Mouse (Mus musculus) kidney, postnatal 0 days (tissue): Measurements from ENCODE around the gene Enam. TPM values are rescaled to one million over a fixed set of nuclear protein-coding genes. Genes with fewer than 3 reads are reported as not detected.

Experiments
- ATAC-seq: fragments of 200-750 bp; cut with Nextera tagmentation; replicated peaks from 2 replicates; pipeline ENCODE4 v1.8.0; 2017; ENCODE audit warnings: low read depth, moderate number of reproducible peaks, moderate TSS enrichment, moderate library complexity; ENCODE audit not compliant: low FRiP score
- DNase-seq: peaks from one replicate; pipeline ENCODE4 v3.0.0-alpha.2; 2016; ENCODE audit warnings: low spot score
- H3K27ac ChIP-seq: fragments of 300-500 bp; sonication (generic); 2 replicates; pipeline ENCODE4 v1.5.1; 2014; ENCODE audit warnings: mild to moderate bottlenecking
- H3K27me3 ChIP-seq: fragments of 300-500 bp; sonication (generic); 2 replicates; pipeline ENCODE4 v1.6.1; 2014; ENCODE audit warnings: low read length, mixed read lengths; ENCODE audit not compliant: insufficient read depth
- H3K36me3 ChIP-seq: fragments of 300-500 bp; sonication (generic); 2 replicates; pipeline ENCODE4 v1.6.1; 2014; ENCODE audit warnings: low read length, mixed read lengths; ENCODE audit not compliant: insufficient read depth
- H3K4me1 ChIP-seq: fragments of 300-500 bp; sonication (generic); replicated peaks from 2 replicates; pipeline ENCODE4 v1.6.1; 2014; ENCODE audit warnings: antibody characterized with exemption, low read length, mixed read lengths; ENCODE audit not compliant: insufficient read depth
- H3K4me2 ChIP-seq: fragments of 300-500 bp; sonication (generic); 2 replicates; pipeline ENCODE4 v1.6.1; 2014; ENCODE audit warnings: mild to moderate bottlenecking, low read length, moderate library complexity, mixed read lengths
- H3K4me3 ChIP-seq: fragments of 300-500 bp; sonication (generic); replicated peaks from 2 replicates; pipeline ENCODE4 v1.5.1; 2014; ENCODE audit warnings: low read depth, low read length
- H3K9ac ChIP-seq: fragments of 300-500 bp; sonication (generic); 2 replicates; pipeline ENCODE4 v1.6.1; 2014; ENCODE audit warnings: low read depth, low read length
- H3K9me3 ChIP-seq: fragments of 300-500 bp; sonication (generic); replicated peaks from 2 replicates; pipeline ENCODE4 v1.6.1; 2016; ENCODE audit warnings: low read length, inconsistent platforms, mixed read lengths
- CTCF ChIP-seq: IDR thresholded peaks from 2 replicates; pipeline ENCODE4 v1.5.1; 2016; ENCODE audit warnings: antibody characterized with exemption, low read depth, mild to moderate bottlenecking, moderate library complexity
- WGBS: fragments of 180-500 bp; shearing (Covaris S2); extraction: QIAGEN DNeasy Blood & Tissue Kit; methylation state at CpG from one replicate; pipeline ENCODE4 v1.1.7; 2014; 5-methylcytosine and 5-hydroxymethylcytosine counted together
- polyA plus RNA-seq: library from polyadenylated mRNA; unstranded; fragments of >200 nt; fragmentation: Nextera tagmentation; extraction: Ambion mirVana; gene quantifications from 2 replicates; pipeline ENCODE4 v1.2.1, GENCODE M21; 2015

Gene Enam
- polyA plus RNA-seq, 1 experiment from 2014 or later: not detected

DNA sequence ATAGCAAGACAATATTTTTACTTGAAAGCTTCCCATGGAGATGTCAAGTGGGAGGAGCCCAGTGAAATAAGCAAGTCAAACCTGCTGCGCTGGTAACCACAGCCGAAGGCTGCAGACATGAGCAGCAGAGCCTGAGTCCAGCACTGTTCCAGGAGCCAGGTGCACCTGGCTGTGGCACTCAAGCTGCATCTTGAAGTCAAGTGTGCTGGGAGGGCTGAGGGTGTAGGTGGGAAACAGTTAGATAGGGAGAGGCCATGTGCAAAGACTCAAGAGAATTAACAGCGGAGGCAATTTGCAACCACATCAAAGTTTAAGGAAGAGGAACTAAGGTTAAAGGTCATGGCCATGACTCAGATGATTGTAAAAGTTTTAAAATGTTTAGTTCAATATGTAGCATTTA is 12.0 kb downstream of the Enam start:
- TF ChIP-seq CTCF: no peak

DNA sequence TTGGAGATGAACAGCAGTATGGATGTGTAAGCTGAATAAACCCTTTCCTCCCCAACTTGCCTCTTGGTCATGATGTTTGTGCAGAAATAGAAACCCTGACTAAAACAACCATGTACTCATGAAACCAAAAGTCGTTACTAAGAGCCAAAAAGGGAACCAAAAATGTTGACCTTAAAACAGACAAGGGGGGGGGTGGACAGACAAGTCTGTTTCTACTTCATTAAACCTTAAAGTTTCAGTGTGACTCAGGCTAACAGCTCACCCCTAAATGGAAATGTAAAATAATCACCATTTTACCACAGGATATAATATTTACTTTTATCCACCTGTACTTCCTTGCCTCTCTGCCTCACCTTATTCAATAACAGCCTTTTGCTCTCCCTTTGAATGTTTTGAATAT is 20.8 kb downstream of the Enam start:
- Histone ChIP-seq H3K9me3 (no peaks in the 10 kb centered on the region), H3K27me3 (no peaks in the 10 kb centered on the region), H3K4me2 (no peak overlapping the region), H3K36me3 (no peaks in the 10 kb centered on the region), H3K9ac (no peak overlapping the region), H3K4me3 (no peak overlapping the region), H3K27ac (no peak overlapping the region), H3K4me1 (no peaks in the 10 kb centered on the region)
- DNase-seq (no peak), ATAC-seq (no peak)
- 44% methylated on average over 1 of the region's 1 CpGs for WGBS
- TF ChIP-seq CTCF: no peak

More for the DNA sequence above, 12.0 kb downstream of the Enam start:
- no peak overlapping the region for H3K4me2 ChIP-seq
- no peak overlapping the region for H3K9ac ChIP-seq
- no peaks in the 10 kb centered on the region for H3K4me1 ChIP-seq
- H3K9me3 ChIP-seq: no peaks in the 10 kb centered on the region
- WGBS: 80% methylated on average over 3 of the region's 3 CpGs
- no peak overlapping the region for H3K4me3 ChIP-seq
- H3K36me3 ChIP-seq: no peaks in the 10 kb centered on the region
- no peak for DNase-seq
- no peak for ATAC-seq
- no peaks in the 10 kb centered on the region for H3K27me3 ChIP-seq
- H3K27ac ChIP-seq: no peak overlapping the region

DNA sequence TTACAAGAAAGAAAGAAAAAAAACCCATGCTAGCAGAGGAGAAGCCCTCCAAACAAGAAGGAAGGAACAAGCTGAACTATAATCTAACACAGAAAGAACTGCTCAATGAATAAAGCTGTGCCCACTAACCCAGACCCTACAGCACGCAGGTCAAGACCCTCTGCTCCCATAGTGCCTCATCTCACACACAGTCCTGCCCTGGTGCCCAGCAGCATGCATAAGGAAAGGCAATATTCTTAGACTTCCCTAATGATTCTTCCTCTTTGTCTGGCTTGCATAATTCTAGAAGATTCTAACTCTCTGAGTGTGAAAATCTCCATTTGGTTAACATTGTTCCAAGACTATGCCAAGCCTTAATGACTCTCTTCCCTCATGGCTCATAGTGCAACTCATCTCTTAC is 21.2 kb downstream of the Enam start:
- H3K36me3 ChIP-seq: no peaks in the 10 kb centered on the region
- no peak overlapping the region for H3K4me2 ChIP-seq
- no peak overlapping the region for H3K4me3 ChIP-seq
- ATAC-seq: no peak
- no peaks in the 10 kb centered on the region for H3K9me3 ChIP-seq
- no peaks in the 10 kb centered on the region for H3K27me3 ChIP-seq
- WGBS: 92% methylated on average over 1 of the region's 1 CpGs
- DNase-seq: no peak
- no peaks in the 10 kb centered on the region for H3K4me1 ChIP-seq
- no peak overlapping the region for H3K27ac ChIP-seq
- no peak for TF ChIP-seq CTCF
- no peak overlapping the region for H3K9ac ChIP-seq

DNA sequence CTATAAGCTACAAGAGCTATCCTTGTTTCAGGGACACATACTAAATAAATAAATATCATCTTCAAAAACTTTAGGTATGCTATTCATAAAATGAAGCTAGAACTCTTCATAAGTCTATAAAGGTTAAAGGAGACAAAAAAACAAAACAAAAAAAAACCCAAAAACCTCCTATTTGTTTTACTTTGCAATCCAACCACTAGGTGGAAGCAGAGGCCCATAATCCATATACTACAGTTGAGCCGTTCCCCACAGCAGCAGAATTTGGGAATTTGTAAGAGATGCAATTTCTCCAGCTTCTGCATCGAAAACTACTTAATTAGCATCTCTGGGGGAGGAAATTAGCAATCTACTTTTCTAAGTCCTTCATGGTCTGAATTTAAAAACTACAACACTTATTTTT is 31.5 kb downstream of the Enam start:
- H3K9ac ChIP-seq: no peak overlapping the region
- no peaks in the 10 kb centered on the region for H3K27me3 ChIP-seq
- H3K4me1 ChIP-seq: no peaks in the 10 kb centered on the region
- H3K9me3 ChIP-seq: no peaks in the 10 kb centered on the region
- WGBS: 1% methylated on average over 2 of the region's 2 CpGs
- H3K4me2 ChIP-seq: no peak overlapping the region
- peak; percentile 84 for DNase-seq
- H3K27ac ChIP-seq: no peak overlapping the region
- H3K4me3 ChIP-seq: no peak overlapping the region
- H3K36me3 ChIP-seq: no peaks in the 10 kb centered on the region
- no peak for ATAC-seq
- TF ChIP-seq CTCF: peak; percentile 82

DNA sequence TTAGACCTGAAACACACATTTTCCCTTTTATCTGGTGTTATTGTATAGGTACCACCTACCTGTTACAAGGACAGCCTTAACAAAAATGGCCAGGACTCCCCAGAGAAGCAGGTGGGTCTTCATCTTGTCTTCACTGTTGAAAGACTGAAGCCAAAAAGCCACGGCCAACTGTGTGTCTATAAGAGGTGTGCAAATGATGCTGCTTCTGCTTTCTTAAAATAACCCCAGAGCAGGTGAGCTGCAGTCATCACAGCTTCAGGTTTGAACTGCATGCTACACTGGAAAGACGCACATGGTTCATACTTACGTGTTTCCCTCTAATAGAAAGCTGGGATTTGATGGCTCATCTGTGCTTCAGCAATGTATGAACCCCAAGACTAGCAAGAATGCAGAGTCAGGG is 39.9 kb downstream of the Enam start, which contains the start of gene Jchain:
Jchain (minus strand) TSS at position 235 of the 400 bp plus-strand sequence.
- Histone ChIP-seq H3K9ac (no peak within 1 kb of the TSS), H3K9me3 (no peaks in the 10 kb centered on the region), H3K4me2 (no peak within 1 kb of the TSS), H3K4me1 (no peaks in the 10 kb centered on the region), H3K27ac (no peak within 1 kb of the TSS), H3K36me3 (no peaks in the 10 kb centered on the region), H3K4me3 (no peak within 1 kb of the TSS), H3K27me3 (no peaks in the 10 kb centered on the region)
- no peak for DNase-seq
- ATAC-seq: no peak
- WGBS: 84% methylated on average over 3 of the region's 3 CpGs
- TF ChIP-seq CTCF: no peak

DNA sequence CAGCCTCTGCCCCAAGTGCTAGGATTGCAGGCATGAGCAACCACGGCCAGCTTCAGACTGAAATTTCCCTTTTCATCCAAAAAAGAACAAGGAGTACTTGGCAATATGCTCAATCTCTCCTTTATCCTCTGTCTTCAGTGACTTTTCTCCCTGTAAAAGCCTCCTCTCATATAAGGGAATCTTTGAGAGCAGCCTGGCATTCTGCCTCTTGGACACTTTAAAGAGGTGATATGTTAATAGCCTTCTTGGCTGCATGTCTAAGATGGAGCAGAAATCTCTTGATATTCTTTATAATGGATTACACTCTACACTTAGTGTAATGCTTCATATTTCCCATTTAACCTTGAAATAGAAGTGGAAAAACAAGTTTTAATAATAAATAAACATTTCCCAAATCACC is 43.1 kb downstream of the Enam start:
- no peak overlapping the region for H3K9ac ChIP-seq
- H3K36me3 ChIP-seq: no peaks in the 10 kb centered on the region
- 77% methylated on average over 1 of the region's 1 CpGs for WGBS
- H3K27me3 ChIP-seq: no peaks in the 10 kb centered on the region
- H3K27ac ChIP-seq: no peak overlapping the region
- no peaks in the 10 kb centered on the region for H3K4me1 ChIP-seq
- no peak for TF ChIP-seq CTCF
- no peak overlapping the region for H3K4me3 ChIP-seq
- ATAC-seq (no peak), DNase-seq (no peak)
- H3K9me3 ChIP-seq: no peaks in the 10 kb centered on the region
- no peak overlapping the region for H3K4me2 ChIP-seq

DNA sequence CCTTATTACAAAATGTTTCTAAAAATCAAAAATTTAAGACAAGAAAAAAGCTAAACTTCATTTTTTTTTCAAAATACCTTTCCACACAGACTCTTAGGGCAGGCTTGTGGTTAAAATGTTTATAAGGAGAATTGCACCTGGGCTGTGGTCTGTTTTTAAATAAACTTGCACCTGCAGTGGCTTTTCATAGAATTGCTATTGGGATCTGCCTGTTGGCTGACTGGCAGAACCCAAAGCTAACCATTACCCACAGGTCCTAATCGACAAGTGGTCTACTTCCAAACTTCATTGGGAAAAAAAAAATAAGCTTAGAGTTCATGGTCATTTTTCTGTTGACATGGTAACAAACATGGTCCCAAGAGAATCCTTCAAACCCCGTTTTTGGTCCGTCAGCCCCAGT is 46.9 kb downstream of the Enam start:
- 67% methylated on average over 3 of the region's 3 CpGs for WGBS
- no peak for TF ChIP-seq CTCF
- DNase-seq: no peak
- H3K4me2 ChIP-seq: no peak overlapping the region
- ATAC-seq: no peak
- no peaks in the 10 kb centered on the region for H3K9me3 ChIP-seq
- H3K9ac ChIP-seq: no peak overlapping the region
- no peak overlapping the region for H3K4me3 ChIP-seq
- H3K27me3 ChIP-seq: no peaks in the 10 kb centered on the region
- no peak overlapping the region for H3K27ac ChIP-seq
- no peaks in the 10 kb centered on the region for H3K36me3 ChIP-seq
- H3K4me1 ChIP-seq: no peaks in the 10 kb centered on the region
